ENCODE assay signal across 15 mouse cellular contexts in genomic region chr4:87385221-87385739, GRCm38 (mm10).
A peak's percentile ranks its signal among the peaks of the same experiment; 100 is the strongest.
DNase-seq lines count a peak whose midpoint lies in the region; ATAC-seq and TF ChIP-seq lines count a peak whose summit lies in the region.
"Had no signal": no experiment of that assay in that cellular context is flagged by ENCODE, and none has a peak within 500 bp of the region (broad histone marks: within the 10 kb centered on the region; RNA-seq: fewer than 3 reads in every experiment).

No protein-coding gene starts in this region.

- H3K27ac ChIP-seq in forebrain, embryonic 14.5 days (ENCODE audit: low read depth, low read length), result no peak overlapping the region
- H3K27ac ChIP-seq in forebrain, embryonic 12.5 days, result no peak overlapping the region
- no peak overlapping the region for H3K27ac ChIP-seq in limb, embryonic 13.5 days
- no peak overlapping the region for H3K27ac ChIP-seq in limb, embryonic 10.5 days
- no peak overlapping the region for H3K27ac ChIP-seq in CH12.LX (ENCODE audit: insufficient read depth, low read depth)
- no peak overlapping the region; the same call in 1 of the 2 replicates for H3K27ac ChIP-seq in midbrain, embryonic 12.5 days (replicated peaks)
- no peak overlapping the region for H3K27ac ChIP-seq in liver, embryonic 11.5 days (ENCODE audit: low read depth, low read length)
- H3K27ac ChIP-seq: intestine, embryonic 15.5 days; kidney, postnatal 0 days had no signal

- H3K4me3 ChIP-seq in forebrain, embryonic 14.5 days (ENCODE audit: low read depth, low read length), result no peak overlapping the region
- H3K4me3 ChIP-seq in forebrain, embryonic 12.5 days (replicated peaks), result no peak overlapping the region
- no peak overlapping the region for H3K4me3 ChIP-seq in limb, embryonic 13.5 days
- H3K4me3 ChIP-seq in limb, embryonic 10.5 days, result no peak overlapping the region
- no peak overlapping the region for H3K4me3 ChIP-seq in CH12.LX (replicated peaks in 1 of 3; ENCODE audit: low read depth in 2 of 3, low read length in 2 of 3, poor library complexity in 1 of 3)
- H3K4me3 ChIP-seq in midbrain, embryonic 12.5 days, result no peak overlapping the region
- H3K4me3 ChIP-seq in liver, embryonic 11.5 days (ENCODE audit: low read depth, low read length), result no peak overlapping the region
- H3K4me3 ChIP-seq: intestine, embryonic 15.5 days had no signal

- no peak for TF ChIP-seq CTCF in CH12.LX (conservative IDR thresholded peaks at IDR 0.05 in 1 of 2, IDR thresholded peaks at IDR 0.05 in 1 of 2; ENCODE audit: low read depth in 2 of 2, low read length in 2 of 2)

- no peaks in the 10 kb centered on the region for H3K27me3 ChIP-seq in forebrain, embryonic 14.5 days (replicated peaks; ENCODE audit: control insufficient read depth, insufficient read depth, low read length)
- H3K27me3 ChIP-seq in forebrain, embryonic 12.5 days, result no peaks in the 10 kb centered on the region
- H3K27me3 ChIP-seq in limb, embryonic 13.5 days, result peaks cover 21% of the 10 kb centered on the region
- no peaks in the 10 kb centered on the region for H3K27me3 ChIP-seq in limb, embryonic 10.5 days (ENCODE audit: low read depth, poor library complexity, severe bottlenecking)
- no peaks in the 10 kb centered on the region for H3K27me3 ChIP-seq in CH12.LX (replicated peaks)
- H3K27me3 ChIP-seq in midbrain, embryonic 12.5 days, result no peaks in the 10 kb centered on the region
- H3K27me3 ChIP-seq in liver, embryonic 11.5 days (replicated peaks; ENCODE audit: control insufficient read depth, insufficient read depth, low read length), result no peaks in the 10 kb centered on the region
- H3K27me3 ChIP-seq: intestine, embryonic 15.5 days had no signal

- dilution Hi-C loops in CH12.LX (cut with MboI; ENCODE audit: extremely low pct_ligation_motif_present, extremely low pct_unique_long_range_greater_than_20kb, low sequenced_read_pairs), result no loop called here

- TF ChIP-seq EP300 in CH12.LX (IDR thresholded peaks at IDR 0.05; ENCODE audit: low read length), result no peak

- no peak for TF ChIP-seq RAD21 in CH12.LX (IDR thresholded peaks at IDR 0.05; ENCODE audit: low read depth, low read length)

- H3K4me1 ChIP-seq in forebrain, embryonic 14.5 days (ENCODE audit: control insufficient read depth, insufficient read depth, low read length), result peaks cover 9% of the 10 kb centered on the region
- H3K4me1 ChIP-seq in forebrain, embryonic 12.5 days, result peaks cover 16% of the 10 kb centered on the region
- peaks cover 17% of the 10 kb centered on the region for H3K4me1 ChIP-seq in limb, embryonic 13.5 days
- peaks cover 16% of the 10 kb centered on the region for H3K4me1 ChIP-seq in limb, embryonic 10.5 days
- H3K4me1 ChIP-seq in CH12.LX (ENCODE audit: control insufficient read depth in 1 of 2, insufficient read depth in 2 of 2), result no peaks in the 10 kb centered on the region
- H3K4me1 ChIP-seq in midbrain, embryonic 12.5 days, result peaks cover 16% of the 10 kb centered on the region
- no peaks in the 10 kb centered on the region for H3K4me1 ChIP-seq in liver, embryonic 11.5 days (replicated peaks; ENCODE audit: control insufficient read depth, insufficient read depth, low read length)
- H3K4me1 ChIP-seq: intestine, embryonic 15.5 days had no signal

- in situ Hi-C loops in CH12.LX (cut with MboI; ENCODE audit: low pct_ligation_motif_present, low pct_unique_long_range_greater_than_20kb, low sequenced_read_pairs), result no loop called here

- peak; percentile 45 for DNase-seq in forebrain, embryonic 14.5 days (ENCODE audit: low spot score)
- no peak for DNase-seq in limb, embryonic 10.5 days (ENCODE audit: low spot score)
- no peak for DNase-seq in CH12.LX (ENCODE audit: extremely low read depth)
- DNase-seq in liver, embryonic 11.5 days (ENCODE audit: low spot score), result no peak
- DNase-seq: cerebellum, adult 11 months; cerebellum, postnatal 25 days; gastrocnemius, postnatal 10 days; heart, postnatal 14 days; liver had no signal

- no peak overlapping the region for H3K4me2 ChIP-seq in forebrain, embryonic 14.5 days (ENCODE audit: low read length)
- no peak overlapping the region for H3K4me2 ChIP-seq in forebrain, embryonic 12.5 days
- H3K4me2 ChIP-seq in limb, embryonic 13.5 days (replicated peaks), result peak overlapping the region; percentile 38
- H3K4me2 ChIP-seq in CH12.LX (ENCODE audit: insufficient read depth, low read depth, poor library complexity, severe bottlenecking), result peak overlapping the region; percentile 36; the same call in 1 of the 2 replicates
- H3K4me2 ChIP-seq in midbrain, embryonic 12.5 days (replicated peaks), result no peak overlapping the region
- H3K4me2 ChIP-seq in liver, embryonic 11.5 days, result no peak overlapping the region
- H3K4me2 ChIP-seq: intestine, embryonic 15.5 days had no signal

- WGBS in forebrain, embryonic 14.5 days, result 33% methylated on average over 7 of the region's 7 CpGs
- WGBS in forebrain, embryonic 12.5 days, result 51% methylated on average over 7 of the region's 7 CpGs
- 23% methylated on average over 7 of the region's 7 CpGs for WGBS in limb, embryonic 13.5 days
- 37% methylated on average over 7 of the region's 7 CpGs for WGBS in limb, embryonic 10.5 days
- 27% methylated on average over 7 of the region's 7 CpGs for WGBS in midbrain, embryonic 12.5 days
- WGBS in liver, embryonic 11.5 days, result 49% methylated on average over 7 of the region's 7 CpGs

- no peak overlapping the region for H3K9ac ChIP-seq in forebrain, embryonic 14.5 days (ENCODE audit: low read length)
- H3K9ac ChIP-seq in forebrain, embryonic 12.5 days, result no peak overlapping the region
- no peak overlapping the region for H3K9ac ChIP-seq in limb, embryonic 13.5 days
- H3K9ac ChIP-seq in CH12.LX (ENCODE audit: insufficient read depth, low read depth), result no peak overlapping the region
- H3K9ac ChIP-seq in midbrain, embryonic 12.5 days (replicated peaks), result no peak overlapping the region
- no peak overlapping the region for H3K9ac ChIP-seq in liver, embryonic 11.5 days (ENCODE audit: low read depth, low read length)
- H3K9ac ChIP-seq: intestine, embryonic 15.5 days had no signal

- H3K79me2 ChIP-seq in CH12.LX (replicated peaks; ENCODE audit: control insufficient read depth, extremely low read depth, insufficient read depth, poor library complexity, severe bottlenecking), result no peaks in the 10 kb centered on the region

- TF ChIP-seq POLR2A in CH12.LX (IDR thresholded peaks at IDR 0.05; ENCODE audit: low read depth, low read length), result no peak

- no peaks in the 10 kb centered on the region for H3K9me3 ChIP-seq in forebrain, embryonic 14.5 days (replicated peaks; ENCODE audit: control insufficient read depth, low read length)
- no peaks in the 10 kb centered on the region for H3K9me3 ChIP-seq in forebrain, embryonic 12.5 days
- H3K9me3 ChIP-seq in limb, embryonic 13.5 days, result no peaks in the 10 kb centered on the region
- no peaks in the 10 kb centered on the region for H3K9me3 ChIP-seq in limb, embryonic 10.5 days (replicated peaks)
- no peaks in the 10 kb centered on the region for H3K9me3 ChIP-seq in CH12.LX (replicated peaks; ENCODE audit: low read length)
- H3K9me3 ChIP-seq in midbrain, embryonic 12.5 days, result no peaks in the 10 kb centered on the region
- no peaks in the 10 kb centered on the region for H3K9me3 ChIP-seq in liver, embryonic 11.5 days (ENCODE audit: control insufficient read depth, low read length)
- H3K9me3 ChIP-seq: intestine, embryonic 15.5 days had no signal

- ATAC-seq in forebrain, embryonic 14.5 days, result no peak
- ATAC-seq in forebrain, embryonic 12.5 days (ENCODE audit: low FRiP score), result no peak
- ATAC-seq in limb, embryonic 13.5 days (ENCODE audit: low FRiP score, low read depth), result no peak
- peak; percentile 44; the same call in 1 of the 2 replicates for ATAC-seq in midbrain, embryonic 12.5 days (ENCODE audit: low FRiP score, low read depth)
- no peak for ATAC-seq in liver, embryonic 11.5 days (replicated peaks; ENCODE audit: low FRiP score)
- ATAC-seq in frontal cortex, adult (ENCODE audit: low TSS enrichment), result no peak
- ATAC-seq: intestine, embryonic 15.5 days had no signal

- H3K36me3 ChIP-seq in forebrain, embryonic 14.5 days (ENCODE audit: control insufficient read depth, insufficient read depth, low read length), result no peaks in the 10 kb centered on the region
- no peaks in the 10 kb centered on the region for H3K36me3 ChIP-seq in forebrain, embryonic 12.5 days (replicated peaks)
- no peaks in the 10 kb centered on the region for H3K36me3 ChIP-seq in limb, embryonic 13.5 days
- no peaks in the 10 kb centered on the region for H3K36me3 ChIP-seq in limb, embryonic 10.5 days
- H3K36me3 ChIP-seq in CH12.LX (replicated peaks in 1 of 2; ENCODE audit: control insufficient read depth in 1 of 2, insufficient read depth in 1 of 2, low read length in 1 of 2), result no peaks in the 10 kb centered on the region
- H3K36me3 ChIP-seq in midbrain, embryonic 12.5 days, result no peaks in the 10 kb centered on the region
- no peaks in the 10 kb centered on the region for H3K36me3 ChIP-seq in liver, embryonic 11.5 days (ENCODE audit: control insufficient read depth, insufficient read depth, low read length)
- H3K36me3 ChIP-seq: intestine, embryonic 15.5 days had no signal

TF ChIP-seq in CH12.LX, 34 proteins besides CTCF, POLR2A, EP300 and RAD21:
- TF ChIP-seq USF2 (conservative IDR thresholded peaks at IDR 0.05; ENCODE audit: low read depth, low read length) (no peak), NRF1 (IDR thresholded peaks at IDR 0.05; ENCODE audit: low read depth, low read length) (no peak), TBP (conservative IDR thresholded peaks at IDR 0.05; ENCODE audit: low read depth, low read length) (no peak), TCF12 (IDR thresholded peaks at IDR 0.05; ENCODE audit: low read depth, low read length) (no peak), SIN3A (IDR thresholded peaks at IDR 0.05; ENCODE audit: low read length) (no peak), IRF4 (IDR thresholded peaks at IDR 0.05; ENCODE audit: low read depth, low read length) (no peak), ZC3H11A (IDR thresholded peaks at IDR 0.05; ENCODE audit: low read depth, low read length) (no peak), ZNF384 (IDR thresholded peaks at IDR 0.05; ENCODE audit: low read depth, low read length) (no peak), MXI1 (IDR thresholded peaks at IDR 0.05; ENCODE audit: low read depth, low read length) (no peak), NELFE (IDR thresholded peaks at IDR 0.05; ENCODE audit: low read depth, low read length) (no peak), POLR2AphosphoS2 (IDR thresholded peaks at IDR 0.05; ENCODE audit: low read depth, low read length) (no peak), MAFK (IDR thresholded peaks at IDR 0.05; ENCODE audit: insufficient replicate concordance, low read length) (no peak), USF1 (IDR thresholded peaks at IDR 0.05; ENCODE audit: low read depth, low read length) (no peak)
TF ChIP-seq in CH12.LX: peak in this region for 0.

Comparison
In these comparisons a context has a peak if more than half of its experiments do, and no peak if none do; other contexts are left out.
1. H3K4me2 ChIP-seq: peak in limb, embryonic 13.5 days (single experiment) and CH12.LX (single experiment); none in forebrain, embryonic 14.5 days (single experiment), forebrain, embryonic 12.5 days (single experiment), midbrain, embryonic 12.5 days (single experiment) and liver, embryonic 11.5 days (single experiment).